Mouse (Mus musculus): ENCODE data around the gene Col4a6. TPM values are rescaled to one million over a fixed set of nuclear protein-coding genes. Genes with fewer than 3 reads are reported as not detected.

Col4a6 gene
- total RNA-seq, 2 experiments from 2014 or later = 0.23 to 0.34 TPM

- no peak for DNase-seq (ENCODE audit: low spot score in 2 of 2)
Measured at GRCm38 (mm10) chrX:141276397-141276796, 197.5 kb downstream of the Col4a6 start.

GRCm38 (mm10) chrX:141265986-141266385, 207.9 kb downstream of the Col4a6 start:
- DNase-seq (ENCODE audit: low spot score in 2 of 2) = no peak

DNA sequence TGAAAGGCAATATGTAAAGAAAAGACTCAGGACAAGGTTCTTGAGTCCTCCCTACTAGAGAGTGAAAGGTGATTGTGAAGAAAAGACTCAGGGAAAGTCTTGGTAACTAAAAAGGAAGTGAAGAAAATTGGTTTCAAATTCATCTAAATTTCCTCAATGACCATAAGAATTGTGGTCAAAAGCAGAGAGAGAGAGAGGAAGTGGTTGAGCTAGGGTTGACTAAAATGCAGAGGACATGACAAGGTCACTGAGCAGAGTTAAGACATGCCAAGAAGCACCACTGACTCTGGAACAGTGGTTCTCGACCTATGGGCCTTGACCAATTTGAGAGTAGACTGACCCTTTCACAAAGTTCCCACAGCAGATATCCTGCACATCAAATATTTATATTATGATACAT, 224.2 kb downstream of the Col4a6 start:
- no peak for DNase-seq (ENCODE audit: low spot score in 2 of 2)

DNA sequence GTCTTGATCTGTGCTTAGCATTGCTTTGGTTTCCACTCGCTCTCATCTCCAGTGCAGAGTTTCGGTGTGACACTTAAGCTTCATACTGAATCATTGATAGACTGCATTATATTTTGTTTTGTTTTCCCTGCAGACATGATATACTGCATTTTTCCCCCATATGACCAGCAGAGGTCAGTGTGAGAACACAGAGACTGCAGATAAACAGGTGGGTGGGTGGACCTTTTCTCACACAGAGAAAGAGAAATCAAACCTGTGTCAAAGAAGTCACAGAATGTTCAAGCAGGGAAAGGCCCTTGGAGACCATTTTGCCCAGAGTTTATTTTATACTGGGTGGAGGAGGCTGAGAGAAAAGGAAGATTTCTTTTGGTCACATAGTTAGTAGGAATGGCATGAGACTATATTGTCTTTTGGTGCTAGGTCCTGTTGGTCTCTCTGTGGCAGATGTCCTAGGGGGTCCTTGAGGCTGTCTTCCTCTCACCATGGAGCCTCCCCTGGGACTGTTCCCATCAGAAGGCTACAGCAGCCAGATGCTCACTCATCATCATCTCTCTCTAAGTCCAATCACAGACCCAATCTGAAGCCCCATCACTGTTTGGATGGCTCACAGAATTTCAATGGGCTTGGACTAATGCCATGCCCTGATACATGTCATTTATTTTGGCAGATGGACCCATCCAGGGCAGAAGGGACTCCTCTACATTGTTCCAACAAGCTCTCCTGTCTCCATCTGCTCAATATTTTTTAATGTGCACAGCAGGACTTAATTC, 237.1 kb downstream of the Col4a6 start:
- no peak for DNase-seq (ENCODE audit: low spot score in 2 of 2)

DNA sequence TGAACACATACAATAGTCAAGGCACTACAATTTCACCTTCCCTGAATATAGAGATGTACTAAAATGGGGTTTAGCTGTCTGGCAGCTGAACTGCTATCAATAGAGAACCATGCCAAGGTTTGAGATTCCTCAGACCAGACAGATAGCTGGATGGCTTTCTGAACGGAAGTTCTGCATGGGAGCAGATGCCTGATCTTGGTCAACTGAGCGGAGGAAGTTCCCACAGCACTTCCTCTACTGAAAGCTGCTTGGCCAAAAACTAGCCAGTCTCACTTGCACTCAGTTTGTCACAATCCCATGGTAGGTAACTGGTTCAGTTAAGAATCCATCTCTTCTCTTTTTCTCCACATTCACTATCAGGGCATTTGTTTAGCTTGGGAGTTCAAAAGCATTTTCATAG, 245.7 kb downstream of the Col4a6 start:
- DNase-seq (ENCODE audit: low spot score in 2 of 2) = no peak

DNA sequence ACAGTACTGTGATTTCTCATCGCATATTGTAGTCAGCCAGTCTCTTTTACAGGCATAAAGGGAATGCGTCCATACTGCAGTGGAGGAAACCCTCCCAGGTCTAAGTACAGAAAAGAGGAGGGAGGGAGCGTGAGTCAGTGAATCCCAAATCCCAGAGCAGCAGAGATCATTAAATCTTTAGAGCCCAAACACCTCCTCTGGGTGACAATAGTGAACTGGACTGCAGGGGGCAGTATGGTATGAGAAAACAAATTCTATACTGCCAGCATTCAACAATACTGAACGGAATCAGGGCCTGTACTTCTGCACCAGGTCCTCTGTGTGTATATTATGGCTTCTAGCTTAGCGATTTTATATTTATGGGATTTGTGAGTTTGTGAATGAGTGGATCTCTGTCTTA, 261.1 kb downstream of the Col4a6 start:
- DNase-seq (ENCODE audit: low spot score in 2 of 2) = peak in 1 of 2 experiments; percentile 24

DNA sequence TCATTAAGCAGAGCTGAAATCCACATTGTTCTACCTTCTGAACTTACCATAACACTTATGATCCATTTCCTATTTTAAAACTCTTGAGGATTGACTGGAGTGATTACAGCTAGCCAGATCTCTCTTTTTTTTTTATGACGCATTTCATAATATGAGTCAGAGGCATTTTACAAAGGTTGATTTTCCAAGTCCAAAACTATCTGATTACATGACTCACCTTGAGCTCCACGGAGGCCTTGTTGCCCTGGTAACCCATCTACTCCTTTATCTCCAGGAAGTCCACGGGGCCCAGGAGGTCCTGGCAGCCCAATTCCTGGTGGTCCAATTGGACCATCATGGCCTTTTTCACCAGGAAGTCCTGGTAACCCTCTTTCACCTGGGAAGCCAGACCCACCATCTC, 274.9 kb downstream of the Col4a6 start:
- DNase-seq (ENCODE audit: low spot score in 2 of 2) = no peak

DNA sequence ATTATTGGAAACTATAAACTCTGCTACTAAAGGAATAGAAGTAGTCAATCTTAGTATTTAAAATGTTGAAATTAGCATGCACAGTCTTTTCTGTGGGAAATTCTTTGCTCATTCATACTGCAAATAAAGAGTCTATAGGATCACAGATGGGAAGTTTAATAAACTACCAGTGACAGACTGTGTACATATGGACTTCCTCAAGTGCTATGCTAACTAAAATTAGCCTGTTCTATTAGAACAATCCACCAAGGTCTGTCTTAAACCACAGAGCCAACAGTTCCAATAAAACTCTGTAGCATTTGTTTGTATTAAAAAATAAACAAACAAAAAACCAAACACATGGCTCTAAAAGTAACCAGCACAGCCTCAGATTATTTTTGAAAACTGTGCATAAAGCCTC, 278.8 kb downstream of the Col4a6 start:
- no peak for DNase-seq (ENCODE audit: low spot score in 2 of 2)

DNA sequence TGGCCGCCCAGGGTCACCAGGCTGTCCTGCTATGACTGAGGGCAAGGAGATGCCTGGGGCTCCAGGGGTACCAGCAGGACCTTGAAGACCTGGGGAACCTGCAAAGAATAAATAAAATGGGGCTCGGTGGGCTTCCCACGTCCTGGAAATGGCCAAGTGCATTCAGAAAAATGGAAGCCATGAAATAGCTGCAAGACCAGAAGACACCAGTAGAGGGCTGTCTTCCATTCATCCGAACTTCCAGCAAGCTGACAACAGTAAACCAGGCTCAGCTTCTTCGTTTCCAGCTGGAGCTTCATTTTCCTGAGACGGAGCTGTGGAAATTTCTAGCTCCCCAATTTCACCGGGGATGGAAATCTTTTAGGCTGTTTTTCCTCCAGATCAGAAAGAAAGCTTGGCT, 298.5 kb downstream of the Col4a6 start:
- no peak for DNase-seq (ENCODE audit: low spot score in 2 of 2)

- no peak for DNase-seq (ENCODE audit: low spot score in 2 of 2)
Measured at GRCm38 (mm10) chrX:141165067-141165466, 308.8 kb downstream of the Col4a6 start.

DNA sequence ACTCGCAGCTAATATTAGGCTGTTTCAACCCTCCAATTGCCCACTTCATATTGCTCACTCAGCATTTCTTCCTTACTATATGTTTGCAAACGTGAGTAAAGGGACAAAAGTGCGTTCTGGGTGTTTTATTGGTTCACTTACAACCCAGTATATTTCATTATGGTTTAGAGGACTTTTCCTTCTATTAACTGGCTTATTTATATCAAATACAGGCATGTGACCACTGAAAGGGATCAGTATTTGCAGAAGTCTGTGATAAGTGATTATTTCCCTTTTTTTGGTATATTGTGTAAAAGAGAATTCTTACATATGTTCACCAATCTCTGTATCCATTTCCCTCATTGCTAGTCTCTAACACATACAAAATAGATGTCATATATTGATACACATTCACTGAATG, 313.5 kb downstream of the Col4a6 start:
- DNase-seq (ENCODE audit: low spot score in 2 of 2) = no peak

GRCm38 (mm10) chrX:141158160-141158559, 315.7 kb downstream of the Col4a6 start:
- DNase-seq (ENCODE audit: low spot score in 2 of 2) = no peak

DNA sequence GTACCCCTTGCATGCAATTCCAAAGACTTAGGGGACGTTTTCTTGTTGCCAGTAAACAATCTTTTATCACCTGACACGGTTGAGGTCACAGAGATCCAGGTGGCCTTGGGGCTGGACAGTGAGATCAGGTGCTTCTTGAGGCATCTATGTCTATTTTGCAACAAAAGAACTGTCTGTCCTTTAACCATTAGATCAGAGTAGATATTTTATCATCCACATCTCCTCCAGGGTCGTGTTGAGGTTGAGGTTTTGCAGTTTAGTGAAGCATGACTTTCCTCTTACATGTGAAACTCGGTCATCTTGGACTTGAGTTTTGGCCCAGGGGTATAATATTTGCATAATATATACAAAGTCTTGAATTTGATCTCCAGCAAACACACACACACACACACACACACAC, 316.2 kb downstream of the Col4a6 start:
- DNase-seq (ENCODE audit: low spot score in 2 of 2) = no peak

DNA sequence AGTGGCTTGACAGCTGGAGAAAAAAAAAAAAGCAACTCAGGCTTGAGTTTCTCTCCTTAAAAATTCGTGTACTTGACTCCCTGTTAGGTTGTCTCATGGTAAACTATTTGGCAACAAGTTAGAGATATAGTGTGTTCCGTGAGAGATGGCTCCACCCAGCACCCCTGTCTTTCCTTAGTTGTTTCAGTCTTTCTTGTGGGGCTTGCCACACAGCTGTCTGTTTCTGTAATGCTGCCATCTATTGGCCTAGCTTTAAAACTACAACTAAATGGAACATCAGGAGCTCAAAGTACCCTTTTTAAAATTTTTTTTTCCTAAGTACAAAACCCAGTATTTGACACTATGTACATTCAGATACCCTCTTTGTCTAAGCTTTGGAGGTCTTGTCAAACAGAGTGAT, 317.2 kb downstream of the Col4a6 start:
- DNase-seq (ENCODE audit: low spot score in 2 of 2) = no peak

GRCm38 (mm10) chrX:141151182-141151581, 322.7 kb downstream of the Col4a6 start:
- no peak for DNase-seq (ENCODE audit: low spot score in 2 of 2)

GRCm38 (mm10) chrX:141150290-141150689, 323.6 kb downstream of the Col4a6 start:
- DNase-seq (ENCODE audit: low spot score in 2 of 2) = no peak

- DNase-seq (ENCODE audit: low spot score in 2 of 2) = no peak
Measured at GRCm38 (mm10) chrX:141149705-141150104, 324.2 kb downstream of the Col4a6 start.

Other genes starting within 250 kb of the Col4a6 start
- gene Col4a5, start 1.3 kb upstream of the Col4a6 start, total RNA-seq (2021) = 1 to 10 TPM; 5.0 to 6.5 TPM